Mouse (Mus musculus): ENCODE measurements around the gene Exoc6.

DNA sequence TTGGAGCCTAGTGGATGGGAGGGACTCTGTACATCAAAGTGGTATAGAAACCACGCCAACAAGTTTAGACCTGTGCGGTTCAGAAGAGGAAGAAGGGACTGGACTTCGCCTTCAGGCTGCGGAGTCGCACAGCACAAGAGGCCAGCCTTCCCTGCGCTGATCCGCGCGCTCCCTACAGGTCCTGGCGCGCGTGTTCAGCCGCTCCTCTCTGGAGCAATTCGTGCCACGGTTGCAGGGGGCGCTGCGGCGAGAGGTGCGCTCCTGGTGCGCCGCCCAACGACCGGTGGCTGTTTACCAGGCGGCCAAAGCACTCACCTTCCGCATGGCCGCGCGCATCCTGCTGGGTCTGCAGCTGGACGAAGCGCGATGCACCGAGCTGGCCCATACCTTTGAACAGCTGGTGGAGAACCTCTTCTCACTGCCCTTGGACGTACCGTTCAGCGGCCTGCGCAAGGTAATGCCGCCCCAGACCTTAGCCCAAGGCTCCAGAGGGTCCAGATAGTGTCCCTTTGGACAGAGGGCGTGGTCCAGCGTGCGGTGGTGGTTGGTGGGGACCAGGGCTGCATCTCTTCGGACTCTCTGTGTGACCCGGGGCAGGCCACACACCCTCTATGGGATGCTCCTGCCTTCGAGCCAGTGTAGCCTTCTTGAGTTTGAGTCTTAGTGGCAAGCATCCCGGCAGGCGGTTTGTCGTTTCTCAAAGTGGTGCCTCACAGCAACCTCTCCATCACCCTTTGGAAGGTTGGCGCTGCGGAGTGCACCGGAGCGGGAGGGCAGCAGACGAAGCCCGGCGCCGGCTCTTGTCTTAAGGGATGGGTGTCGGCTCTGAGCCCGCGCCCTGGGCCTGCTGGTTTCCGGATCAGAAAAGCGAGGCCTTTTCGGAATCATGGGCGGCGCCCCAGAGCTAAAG, 137.0 kb downstream of the Exoc6 start:
- TF ChIP-seq MYB (IDR thresholded peaks at IDR 0.05; ENCODE audit: low read depth, low read length), result no peak
- no peak for TF ChIP-seq BHLHE40 (IDR thresholded peaks at IDR 0.05; ENCODE audit: borderline replicate concordance, low read depth, low read length)
- no peak for TF ChIP-seq CHD2 (IDR thresholded peaks at IDR 0.05; ENCODE audit: low read length)
- TF ChIP-seq ZMIZ1 (IDR thresholded peaks at IDR 0.05; ENCODE audit: low read depth, low read length), result no peak
- TF ChIP-seq UBTF (IDR thresholded peaks at IDR 0.05; ENCODE audit: borderline replicate concordance, insufficient read depth, low read depth, low read length), result no peak
- no peak for TF ChIP-seq POLR2A (IDR thresholded peaks at IDR 0.05; ENCODE audit: control insufficient read depth in 1 of 2, insufficient read depth in 1 of 2, low read depth in 1 of 2, low read length in 2 of 2, poor library complexity in 1 of 2)
- TF ChIP-seq CTCF (IDR thresholded peaks at IDR 0.05 in 2 of 3, conservative IDR thresholded peaks at IDR 0.05 in 1 of 3; ENCODE audit: control insufficient read depth in 1 of 3, insufficient read depth in 1 of 3, low read depth in 2 of 3, low read length in 3 of 3, poor library complexity in 1 of 3, severe bottlenecking in 1 of 3), result no peak
- TF ChIP-seq USF1 (IDR thresholded peaks at IDR 0.05; ENCODE audit: low read depth, low read length), result no peak
- no peak for TF ChIP-seq ZNF384 (IDR thresholded peaks at IDR 0.05; ENCODE audit: low read depth, low read length)
- TF ChIP-seq MAFK (IDR thresholded peaks at IDR 0.05; ENCODE audit: borderline replicate concordance, low read depth, low read length), result no peak
- no peak for TF ChIP-seq MAX (IDR thresholded peaks at IDR 0.05; ENCODE audit: low read length)
